Mouse (Mus musculus) hindbrain, embryonic 14.5 days (tissue): ENCODE measurements around the gene Ak4. TPM values are rescaled to one million over a fixed set of nuclear protein-coding genes. Genes with fewer than 3 reads are reported as not detected.

Experiments used
- ATAC-seq: fragments of 200-750 bp; cut with Nextera tagmentation; 2 replicates; pipeline ENCODE4 v1.8.0; 2017; ENCODE audit warnings: moderate number of reproducible peaks, mild to moderate bottlenecking, moderate TSS enrichment, moderate library complexity; ENCODE audit not compliant: low FRiP score
- DNase-seq: peaks from one replicate; pipeline ENCODE4 v3.0.0-alpha.2; 2015; ENCODE audit warnings: low spot score
- H3K27ac ChIP-seq: fragments of 300-500 bp; sonication (generic); 2 replicates; pipeline ENCODE4 v1.5.1; 2014; ENCODE audit warnings: mild to moderate bottlenecking, moderate library complexity
- H3K27me3 ChIP-seq: fragments of 300-500 bp; sonication (generic); 2 replicates; pipeline ENCODE4 v1.6.1; 2014; ENCODE audit warnings: mild to moderate bottlenecking, low read length, mixed read lengths; ENCODE audit not compliant: control insufficient read depth, insufficient read depth
- H3K36me3 ChIP-seq: fragments of 300-500 bp; sonication (generic); replicated peaks from 2 replicates; pipeline ENCODE4 v1.6.1; 2014; ENCODE audit not compliant: control insufficient read depth, insufficient read depth
- H3K4me1 ChIP-seq: fragments of 300-500 bp; sonication (generic); replicated peaks from 2 replicates; pipeline ENCODE4 v1.6.1; 2014; ENCODE audit warnings: antibody characterized with exemption, low read length, mixed read lengths; ENCODE audit not compliant: control insufficient read depth, insufficient read depth
- H3K4me2 ChIP-seq: fragments of 300-500 bp; sonication (generic); replicated peaks from 2 replicates; pipeline ENCODE4 v1.6.1; 2014; ENCODE audit warnings: mild to moderate bottlenecking, moderate library complexity
- H3K4me3 ChIP-seq: fragments of 300-500 bp; sonication (generic); replicated peaks from 2 replicates; pipeline ENCODE4 v1.5.1; 2014; ENCODE audit warnings: mild to moderate bottlenecking, low read length
- H3K9ac ChIP-seq: fragments of 300-500 bp; sonication (generic); 2 replicates; pipeline ENCODE4 v1.6.1; 2014
- H3K9me3 ChIP-seq: fragments of 300-500 bp; sonication (generic); 2 replicates; pipeline ENCODE4 v1.6.1; 2016; ENCODE audit warnings: low read length; ENCODE audit not compliant: control insufficient read depth
- WGBS: fragments of 180-500 bp; shearing (Covaris S2); extraction: QIAGEN DNeasy Blood & Tissue Kit; methylation state at CpG from one replicate; pipeline ENCODE4 v1.1.7; 2014; 5-methylcytosine and 5-hydroxymethylcytosine counted together
- polyA plus RNA-seq: library from polyadenylated mRNA; unstranded; fragments of >200 nt; fragmentation: Nextera tagmentation; extraction: Ambion mirVana; gene quantifications from 2 replicates; pipeline ENCODE4 v1.2.1, GENCODE M21; 2014

Gene Ak4
- polyA plus RNA-seq, 1 experiment from 2014 or later, result 3.2 TPM

GRCm38 (mm10) chr4:101510904-101511210, 91.8 kb downstream of the Ak4 start:
- no peak for DNase-seq
- Histone ChIP-seq H3K27me3 (no peaks in the 10 kb centered on the region), H3K4me3 (no peak overlapping the region), H3K36me3 (no peaks in the 10 kb centered on the region), H3K4me2 (no peak overlapping the region), H3K9ac (no peak overlapping the region), H3K27ac (no peak overlapping the region), H3K4me1 (peaks cover 20% of the 10 kb centered on the region), H3K9me3 (no peaks in the 10 kb centered on the region)
- no peak for ATAC-seq
- 77% methylated on average over 5 of the region's 5 CpGs for WGBS

- no peak for DNase-seq
- 90% methylated on average over 5 of the region's 5 CpGs for WGBS
- H3K9ac ChIP-seq, result no peak overlapping the region
- peaks cover 20% of the 10 kb centered on the region for H3K4me1 ChIP-seq
- H3K4me3 ChIP-seq, result no peak overlapping the region
- H3K27ac ChIP-seq, result no peak overlapping the region
- no peaks in the 10 kb centered on the region for H3K27me3 ChIP-seq
- no peaks in the 10 kb centered on the region for H3K9me3 ChIP-seq
- H3K36me3 ChIP-seq, result no peaks in the 10 kb centered on the region
- ATAC-seq, result no peak
- H3K4me2 ChIP-seq, result no peak overlapping the region
Observed at GRCm38 (mm10) chr4:101511768-101512521, 92.9 kb downstream of the Ak4 start.

- Histone ChIP-seq H3K27me3 (no peaks in the 10 kb centered on the region), H3K36me3 (no peaks in the 10 kb centered on the region), H3K4me2 (no peak overlapping the region), H3K4me3 (no peak overlapping the region), H3K9ac (no peak overlapping the region), H3K4me1 (peaks cover 20% of the 10 kb centered on the region), H3K27ac (no peak overlapping the region), H3K9me3 (no peaks in the 10 kb centered on the region)
- no peak for DNase-seq
- ATAC-seq, result no peak
- 94% methylated on average over 3 of the region's 3 CpGs for WGBS
Observed at GRCm38 (mm10) chr4:101513251-101513650, 94.2 kb downstream of the Ak4 start.

GRCm38 (mm10) chr4:101515853-101516252, 96.8 kb downstream of the Ak4 start:
- DNase-seq, result no peak
- H3K27ac ChIP-seq, result no peak overlapping the region
- ATAC-seq, result no peak
- no peaks in the 10 kb centered on the region for H3K27me3 ChIP-seq
- no peaks in the 10 kb centered on the region for H3K9me3 ChIP-seq
- H3K4me1 ChIP-seq, result no peaks in the 10 kb centered on the region
- H3K36me3 ChIP-seq, result no peaks in the 10 kb centered on the region
- WGBS, result 93% methylated on average over 14 of the region's 14 CpGs
- H3K9ac ChIP-seq, result no peak overlapping the region
- H3K4me3 ChIP-seq, result no peak overlapping the region
- no peak overlapping the region for H3K4me2 ChIP-seq

Other genes starting within 250 kb of the Ak4 start
- 100 and 112 TPM in 2 replicates for gene Jak1, start 154.0 kb upstream of the Ak4 start, polyA plus RNA-seq
- gene Dnajc6, start 77.4 kb downstream of the Ak4 start, polyA plus RNA-seq, result 66.1 and 76.6 TPM in 2 replicates
- gene Leprot, start 228.4 kb downstream of the Ak4 start, polyA plus RNA-seq, result 84.7 and 90.7 TPM in 2 replicates